Mouse (Mus musculus): ENCODE measurements at regions not wholly inside any gene's neighbourhood (a gene's known extent, or its start where the extent isn't known, plus 50 kb on each side); places are given as distances from the start of the nearest gene placed in this dataset.

GRCm38 (mm10) chr15:61096021-61096781, 173.4 kb upstream of the A1bg start:
- DNase-seq (ENCODE audit: low read depth in 2 of 2, low spot score in 2 of 2) = no peak

GRCm38 (mm10) chr15:61055017-61055609, 132.3 kb upstream of the A1bg start:
- DNase-seq (ENCODE audit: low read depth in 2 of 2, low spot score in 2 of 2) = no peak

- no peak for DNase-seq (ENCODE audit: low read depth in 2 of 2, low spot score in 2 of 2)
Measured at GRCm38 (mm10) chr15:61051363-61051762, 128.6 kb upstream of the A1bg start.

- DNase-seq (ENCODE audit: low read depth in 2 of 2, low spot score in 2 of 2) = no peak
Measured at GRCm38 (mm10) chr15:61009509-61009908, 86.7 kb upstream of the A1bg start.

- no peak for DNase-seq (ENCODE audit: low read depth in 2 of 2, low spot score in 2 of 2)
Measured at GRCm38 (mm10) chr15:61007461-61008059, 84.7 kb upstream of the A1bg start.

GRCm38 (mm10) chr15:61006608-61007007, 83.8 kb upstream of the A1bg start:
- DNase-seq (ENCODE audit: low read depth in 2 of 2, low spot score in 2 of 2) = no peak

GRCm38 (mm10) chr15:60993971-60994690, 71.3 kb upstream of the A1bg start:
- no peak for DNase-seq (ENCODE audit: low read depth in 2 of 2, low spot score in 2 of 2)

GRCm38 (mm10) chr15:60993394-60993793, 70.6 kb upstream of the A1bg start:
- no peak for DNase-seq (ENCODE audit: low read depth in 2 of 2, low spot score in 2 of 2)

- DNase-seq (ENCODE audit: low read depth in 2 of 2, low spot score in 2 of 2) = no peak
Measured at GRCm38 (mm10) chr15:60982576-60982975, 59.8 kb upstream of the A1bg start.
